Mouse (Mus musculus): ENCODE measurements around the gene Grk2.

The Grk2 gene

GRCm38 (mm10) chr19:4280425-4280824, 25.6 kb downstream of the Grk2 start:
- CTCF ChIA-PET, result no interaction called here

GRCm38 (mm10) chr19:4279487-4279886, 26.5 kb downstream of the Grk2 start:
- CTCF ChIA-PET, result interaction anchor here (0.6 kb wide), 1 partner anchor 125 kb away, joined by 5 read pairs; no protein-coding TSS in a partner anchor

GRCm38 (mm10) chr19:4270972-4271371, 35.0 kb downstream of the Grk2 start:
- CTCF ChIA-PET, result no interaction called here

GRCm38 (mm10) chr19:4270187-4270586, 35.8 kb downstream of the Grk2 start:
- CTCF ChIA-PET, result no interaction called here

GRCm38 (mm10) chr19:4268566-4269361, 37.3 kb downstream of the Grk2 start, which contains the start of gene Ssh3:
Ssh3 (minus strand) TSS chr19:4269180.
- CTCF ChIA-PET, result interaction anchor here (0.7 to 1.4 kb wide), 3 partner anchors 13 to 41 kb away, joined by 3 to 4 read pairs (median 3); partner anchors contain the start of gene Ankrd13d

DNA sequence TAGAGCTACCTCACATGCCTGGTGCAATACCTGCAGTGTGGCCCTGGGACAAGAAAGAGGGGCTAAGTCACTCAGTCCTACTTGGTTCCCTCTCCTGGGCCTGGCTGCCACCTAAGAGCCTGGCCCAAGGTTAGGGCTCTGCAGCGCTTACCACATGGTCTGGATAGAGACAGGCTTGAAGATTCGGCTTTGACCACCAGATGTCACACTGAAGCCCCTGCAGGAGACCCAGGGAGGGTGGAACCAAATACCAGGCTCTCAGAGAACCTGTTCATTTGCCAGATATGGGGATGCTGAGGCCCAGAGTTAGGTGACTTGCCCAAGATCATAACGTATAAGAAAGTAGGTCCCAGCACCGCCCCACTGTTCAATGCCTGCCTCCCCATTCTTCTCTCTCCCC, 40.1 kb downstream of the Grk2 start:
- CTCF ChIA-PET, result no interaction called here

GRCm38 (mm10) chr19:4264171-4264780, 41.7 kb downstream of the Grk2 start:
- CTCF ChIA-PET, result interaction anchor here (0.5 kb wide), 1 partner anchor 65 kb away, joined by 4 read pairs; no protein-coding TSS in a partner anchor

DNA sequence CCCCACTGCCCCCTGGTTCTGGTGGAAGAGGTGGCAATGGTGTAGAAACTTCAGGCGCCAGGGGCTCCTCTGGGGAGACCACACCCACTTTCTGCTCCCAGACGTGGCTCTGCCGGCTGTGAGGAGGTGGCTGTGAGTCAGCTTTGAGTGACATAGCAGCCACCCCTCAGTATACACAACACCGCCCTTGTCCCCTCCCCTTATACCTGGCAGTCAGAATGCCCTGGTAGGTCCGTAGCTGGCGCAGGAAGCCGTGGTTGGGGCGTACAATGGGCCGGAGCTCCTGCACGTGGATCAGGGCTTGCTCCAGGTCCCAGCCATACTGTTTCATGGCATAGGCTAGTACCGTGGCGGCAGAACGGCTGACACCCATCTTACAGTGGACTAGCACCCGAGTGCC, 42.3 kb downstream of the Grk2 start:
- CTCF ChIA-PET, result no interaction called here

GRCm38 (mm10) chr19:4262756-4263155, 43.3 kb downstream of the Grk2 start:
- CTCF ChIA-PET, result no interaction called here

DNA sequence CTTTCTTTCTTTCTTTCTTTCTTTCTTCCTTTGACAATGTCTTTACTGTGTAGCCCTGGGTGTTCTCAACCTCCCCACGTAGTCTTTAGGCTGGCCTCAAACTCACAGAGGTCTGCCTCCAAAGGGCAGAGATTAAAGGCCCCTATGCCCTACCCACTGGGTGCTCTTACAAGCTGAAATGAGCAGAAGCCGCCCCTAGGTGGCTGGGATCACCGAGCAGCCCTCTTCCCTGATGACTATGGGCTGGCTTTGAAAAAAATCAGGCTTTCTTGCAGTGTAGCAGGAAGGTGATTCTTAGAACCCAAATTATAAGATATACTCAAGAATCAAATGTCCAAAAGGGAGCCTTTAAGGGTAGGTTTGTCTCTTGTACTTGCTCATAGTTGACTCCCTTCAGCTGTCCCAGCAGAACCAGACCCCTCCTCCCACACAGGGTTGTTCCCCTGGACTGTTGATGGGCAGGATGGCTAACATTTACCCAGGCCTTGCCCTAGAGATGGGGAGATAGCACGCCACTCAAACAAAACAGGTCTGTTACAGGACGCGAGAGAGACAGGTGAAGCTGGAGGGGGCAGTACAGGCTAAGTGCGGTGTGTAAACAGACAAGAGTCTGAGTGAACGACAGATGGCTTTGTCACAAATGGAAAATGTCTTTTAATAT, 44.9 kb downstream of the Grk2 start:
- CTCF ChIA-PET, result interaction anchor here (0.5 kb wide), 1 partner anchor 177 kb away, joined by 5 read pairs; no protein-coding TSS in a partner anchor

DNA sequence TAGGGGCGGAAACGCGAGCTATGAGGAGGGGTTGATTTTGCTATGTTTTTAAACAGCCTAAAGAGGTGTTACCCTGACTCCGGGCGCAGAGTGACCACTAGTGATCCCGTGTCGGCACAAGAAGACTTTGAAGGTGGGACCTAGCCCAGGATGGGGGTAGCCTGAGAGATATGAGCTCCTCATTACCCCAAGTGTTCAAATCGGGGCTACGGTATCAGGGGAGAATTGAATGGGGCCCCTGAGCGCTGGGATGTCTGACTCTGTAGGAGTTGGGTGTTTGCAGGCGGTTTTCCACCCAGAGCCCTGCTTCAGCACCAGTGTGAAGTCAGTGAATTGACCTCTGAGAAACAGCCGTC, 48.1 kb downstream of the Grk2 start:
- CTCF ChIA-PET, result interaction anchor here (0.9 kb wide), 1 partner anchor 28 kb away, joined by 3 read pairs; no protein-coding TSS in a partner anchor

DNA sequence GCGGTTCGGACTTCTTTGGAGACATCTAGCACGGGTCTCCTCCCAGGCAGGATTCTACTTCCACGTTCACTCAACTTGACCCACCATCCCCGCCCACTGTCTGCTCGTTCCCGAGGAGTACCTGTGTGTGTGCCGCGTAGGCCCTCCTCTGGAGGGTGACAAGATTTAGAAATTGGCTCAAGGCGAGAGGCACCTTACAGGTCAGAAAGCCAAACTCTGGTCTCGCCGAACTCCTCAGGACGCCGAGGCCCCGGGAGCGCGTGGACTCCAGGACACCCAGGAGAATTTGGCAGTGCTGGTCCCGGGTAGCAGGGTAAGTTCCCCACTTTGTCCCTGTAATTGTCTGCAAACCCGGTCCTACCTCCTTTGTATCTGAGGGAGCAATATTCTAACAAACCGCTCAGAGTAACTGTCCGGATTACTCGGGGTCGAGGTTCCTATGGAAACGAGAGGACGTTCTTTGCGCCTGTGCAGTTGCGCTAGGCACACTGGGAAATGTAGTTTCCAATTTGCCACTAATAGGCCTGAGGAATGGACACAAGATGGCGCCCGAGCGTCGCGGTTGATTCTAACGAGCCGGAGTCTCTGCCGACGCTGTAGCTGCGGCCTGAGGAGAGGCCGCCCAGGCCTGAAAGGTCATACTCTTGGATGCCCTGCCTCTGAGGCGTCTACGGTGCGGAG, 48.7 kb downstream of the Grk2 start:
- CTCF ChIA-PET, result no interaction called here

DNA sequence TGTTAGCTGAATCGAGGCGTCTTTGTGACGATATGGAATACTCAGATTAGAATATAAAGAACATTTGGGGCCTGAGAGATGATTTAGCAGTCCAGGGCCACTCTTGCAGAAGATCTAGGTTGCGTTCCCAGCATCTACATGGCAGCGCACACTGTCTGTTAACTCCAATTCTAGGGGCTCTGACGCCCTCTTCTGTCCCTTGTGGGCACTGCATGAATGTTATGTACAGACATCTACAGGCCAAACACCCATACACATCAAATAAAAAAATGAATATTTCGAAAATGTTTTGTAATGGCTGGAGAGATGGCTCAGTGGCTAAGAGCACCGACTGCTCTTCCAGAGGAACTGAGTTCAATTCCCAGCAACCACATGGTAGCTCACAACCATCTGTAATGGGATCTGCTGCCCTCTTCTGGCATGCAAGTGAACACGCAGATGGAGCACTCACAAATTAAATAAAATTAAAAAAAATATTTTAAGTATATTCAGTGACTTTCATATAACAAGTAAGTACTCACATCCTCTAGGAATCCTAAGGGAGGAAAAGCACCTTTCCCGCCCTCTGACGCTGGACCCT, 50.3 kb downstream of the Grk2 start:
- CTCF ChIA-PET, result interaction anchor here (0.6 to 0.7 kb wide), 2 partner anchors 286 to 365 kb away, joined by 3 read pairs; no protein-coding TSS in a partner anchor

DNA sequence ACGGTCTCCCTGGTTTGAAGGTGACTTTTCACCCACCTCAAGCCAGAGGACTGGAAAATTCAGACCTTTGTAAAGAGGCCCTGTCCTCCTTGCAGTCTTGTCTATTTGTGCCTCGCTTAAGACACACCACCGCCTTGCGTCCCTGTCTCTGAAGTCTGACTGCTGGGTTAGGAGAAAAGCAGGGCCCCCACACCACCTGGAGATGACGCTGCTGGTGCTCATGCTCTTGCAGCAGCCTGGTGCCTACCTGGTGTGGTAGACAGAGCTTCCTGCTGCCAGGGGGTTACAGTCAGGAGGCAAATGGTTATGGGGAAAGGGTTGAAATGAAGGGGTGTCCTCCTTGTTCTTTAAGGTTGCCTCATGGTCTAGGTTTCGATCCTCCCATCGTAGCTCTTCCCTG, 51.8 kb downstream of the Grk2 start:
- CTCF ChIA-PET, result interaction anchor here (0.5 kb wide), 1 partner anchor 50 kb away, joined by 3 read pairs; no protein-coding TSS in a partner anchor

DNA sequence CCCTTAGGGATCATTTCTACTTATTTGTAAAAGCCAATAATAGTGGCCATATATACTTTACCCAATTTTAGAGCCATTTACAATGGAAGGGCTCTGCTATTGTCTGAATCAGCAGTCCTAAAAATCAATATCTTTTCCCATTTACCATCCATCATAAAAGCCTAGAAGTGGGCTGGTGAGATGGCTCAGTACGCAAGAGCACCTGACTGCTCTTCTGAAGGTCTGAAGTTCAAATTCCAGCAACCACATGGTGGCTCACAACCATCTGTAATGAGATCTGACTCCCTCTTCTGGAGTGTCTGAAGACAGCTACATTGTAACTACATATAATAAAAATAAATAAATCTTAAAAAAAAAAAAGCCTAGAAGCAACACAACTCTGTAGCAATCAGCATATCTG, 57.3 kb downstream of the Grk2 start:
- CTCF ChIA-PET, result interaction anchor here (0.8 to 1.1 kb wide), 2 partner anchors 31 to 136 kb away, joined by 3 read pairs; no protein-coding TSS in a partner anchor

GRCm38 (mm10) chr19:4247010-4247409, 59.0 kb downstream of the Grk2 start:
- CTCF ChIA-PET, result interaction anchor here (0.7 kb wide), 1 partner anchor 200 kb away, joined by 3 read pairs; no protein-coding TSS in a partner anchor

DNA sequence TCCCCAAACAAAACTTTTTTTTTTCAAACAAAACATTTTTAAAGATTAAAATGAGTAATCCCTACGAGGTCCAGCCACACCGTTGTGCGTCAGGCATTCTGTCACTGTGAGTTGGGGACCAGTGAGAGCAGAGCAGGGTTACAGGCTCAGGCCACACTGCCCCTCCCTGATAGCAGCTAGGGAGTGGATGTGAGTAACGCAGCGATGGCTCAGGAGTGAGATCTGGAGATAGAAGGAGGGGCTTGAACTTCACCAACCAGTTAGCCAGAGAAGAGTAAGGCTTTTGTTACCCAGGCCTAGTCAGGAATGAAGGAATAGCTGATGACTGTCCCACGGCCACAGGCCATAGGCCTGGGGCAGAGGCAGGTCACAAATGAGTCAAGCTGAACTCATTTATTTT, 61.2 kb downstream of the Grk2 start:
- CTCF ChIA-PET, result no interaction called here

DNA sequence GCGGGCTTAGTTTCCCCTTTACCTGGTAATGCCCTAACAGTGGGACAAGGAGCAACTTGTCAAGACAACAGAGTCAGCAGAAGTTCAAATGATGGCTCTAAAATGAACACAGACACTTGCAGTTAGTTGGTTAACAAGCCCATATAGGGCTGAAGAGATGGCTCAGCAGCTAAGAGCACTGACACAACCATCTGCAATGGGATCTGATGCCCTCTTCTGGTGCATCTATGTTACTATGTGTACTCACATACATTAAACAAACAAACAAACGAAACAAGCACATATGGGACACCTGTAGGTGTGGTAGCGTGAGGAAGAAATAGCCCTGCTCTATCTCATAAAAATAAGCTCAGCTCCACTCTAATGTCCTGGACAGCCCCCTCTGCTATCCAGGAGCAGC, 63.6 kb downstream of the Grk2 start:
- CTCF ChIA-PET, result interaction anchor here (0.6 to 0.9 kb wide), 2 partner anchors 11 to 31 kb away, joined by 3 to 5 read pairs; partner anchors contain the start of gene Pold4

GRCm38 (mm10) chr19:4240247-4240668, 65.8 kb downstream of the Grk2 start:
- CTCF ChIA-PET, result no interaction called here

Measured in spleen, embryonic (tissue).